In genomic region chr6:41563104-41563951, GRCm38 (mm10) we compare ENCODE assay signal across 10 mouse cellular contexts. TPM values are rescaled to one million over a fixed set of nuclear protein-coding genes. Genes with fewer than 3 reads are reported as not detected.
DNase-seq lines count a peak whose midpoint lies in the region; ATAC-seq and TF ChIP-seq lines count a peak whose summit lies in the region.
"Not testable (repeated sequence)": the region's sequence is repeated elsewhere in the genome, so short reads cannot be mapped to it uniquely, and the experiment has no call there.
"Had no signal": no experiment of that assay in that cellular context is flagged by ENCODE, and none has a peak within 500 bp of the region (broad histone marks: within the 10 kb centered on the region; RNA-seq: fewer than 3 reads in every experiment).

No protein-coding gene starts in this region.

- not testable (repeated sequence) for H3K4me1 ChIP-seq in embryonic facial prominence, embryonic 13.5 days; forebrain, embryonic 16.5 days (replicated peaks; ENCODE audit: control insufficient read depth, insufficient read depth, low read length); hindbrain, embryonic 11.5 days (replicated peaks; ENCODE audit: control insufficient read depth, insufficient read depth, low read length); kidney, embryonic 14.5 days (ENCODE audit: control insufficient read depth, insufficient read depth, low read length); liver, postnatal 0 days (ENCODE audit: insufficient read depth); midbrain, embryonic 16.5 days (ENCODE audit: control insufficient read depth, insufficient read depth, low read length); stomach, embryonic 16.5 days (ENCODE audit: control insufficient read depth, insufficient read depth, low read length)

- not testable (repeated sequence) for H3K9ac ChIP-seq in embryonic facial prominence, embryonic 13.5 days; forebrain, embryonic 16.5 days (replicated peaks; ENCODE audit: low read depth, low read length); hindbrain, embryonic 11.5 days (ENCODE audit: low read depth, low read length); kidney, embryonic 14.5 days (ENCODE audit: low read depth, low read length); liver, postnatal 0 days (replicated peaks); midbrain, embryonic 16.5 days (ENCODE audit: low read depth, low read length); stomach, embryonic 16.5 days (ENCODE audit: low read length)

- peak; percentile 65 for DNase-seq in Muller cell, postnatal 12 days (ENCODE audit: inconsistent ontology term)
- peak; percentile 33 for DNase-seq in hindbrain, embryonic 11.5 days (ENCODE audit: low spot score)
- DNase-seq in liver, postnatal 0 days = not testable (repeated sequence)

- H3K27me3 ChIP-seq in embryonic facial prominence, embryonic 13.5 days; forebrain, embryonic 16.5 days (replicated peaks; ENCODE audit: control insufficient read depth, insufficient read depth, low read length); hindbrain, embryonic 11.5 days (ENCODE audit: control insufficient read depth, insufficient read depth, low read length); kidney, embryonic 14.5 days (ENCODE audit: control insufficient read depth, insufficient read depth, low read length); liver, postnatal 0 days (ENCODE audit: insufficient read depth, low read length); midbrain, embryonic 16.5 days (ENCODE audit: control insufficient read depth, insufficient read depth, low read depth, low read length); stomach, embryonic 16.5 days (ENCODE audit: control insufficient read depth, insufficient read depth, low read length): not testable (repeated sequence)

- not testable (repeated sequence) for TF ChIP-seq EP300 in liver, postnatal 0 days (IDR thresholded peaks at IDR 0.05; ENCODE audit: low read depth)

- not testable (repeated sequence) for H3K36me3 ChIP-seq in embryonic facial prominence, embryonic 13.5 days; forebrain, embryonic 16.5 days (ENCODE audit: control insufficient read depth, insufficient read depth); hindbrain, embryonic 11.5 days (ENCODE audit: control insufficient read depth, insufficient read depth, low read length); kidney, embryonic 14.5 days (ENCODE audit: control insufficient read depth, insufficient read depth, low read length); liver, postnatal 0 days (replicated peaks; ENCODE audit: insufficient read depth, low read length); midbrain, embryonic 16.5 days (ENCODE audit: control insufficient read depth, insufficient read depth, low read length); stomach, embryonic 16.5 days (ENCODE audit: control insufficient read depth, insufficient read depth, low read length)

- peak overlapping the region; percentile 23; the same call in 1 of the 2 replicates for H3K4me3 ChIP-seq in embryonic facial prominence, embryonic 13.5 days
- H3K4me3 ChIP-seq in forebrain, embryonic 16.5 days (replicated peaks; ENCODE audit: low read length) = peak overlapping the region; percentile 36
- H3K4me3 ChIP-seq in hindbrain, embryonic 11.5 days (ENCODE audit: low read depth, low read length) = peak overlapping the region; percentile 16; the same call in 1 of the 2 replicates
- H3K4me3 ChIP-seq in kidney, embryonic 14.5 days (ENCODE audit: low read length) = peak overlapping the region; percentile 18; the same call in 1 of the 2 replicates
- H3K4me3 ChIP-seq in liver, postnatal 0 days (ENCODE audit: low read depth, low read length) = peak overlapping the region; percentile 17; the same call in 1 of the 2 replicates
- H3K4me3 ChIP-seq in midbrain, embryonic 16.5 days (ENCODE audit: low read depth, low read length) = peak overlapping the region; percentile 28
- H3K4me3 ChIP-seq in stomach, embryonic 16.5 days (replicated peaks; ENCODE audit: low read length) = peak overlapping the region; percentile 17; the same call in 1 of the 2 replicates

- not testable (repeated sequence) for H3K27ac ChIP-seq in embryonic facial prominence, embryonic 13.5 days; forebrain, embryonic 16.5 days (ENCODE audit: low read length); hindbrain, embryonic 11.5 days (ENCODE audit: low read depth, low read length); kidney, embryonic 14.5 days (ENCODE audit: low read depth, low read length); liver, postnatal 0 days (ENCODE audit: low read depth); midbrain, embryonic 16.5 days (ENCODE audit: low read length); stomach, embryonic 16.5 days (ENCODE audit: low read length)

- not testable (repeated sequence) for ATAC-seq in embryonic facial prominence, embryonic 13.5 days (ENCODE audit: insufficient number of reproducible peaks, insufficient read depth, low FRiP score, low TSS enrichment, low read depth); stomach, embryonic 16.5 days (ENCODE audit: insufficient read depth, low FRiP score)
- ATAC-seq in forebrain, embryonic 16.5 days = peak; percentile 70
- peak; percentile 76 for ATAC-seq in hindbrain, embryonic 11.5 days (ENCODE audit: low FRiP score)
- 0 out of 2 replicates have a peak, but pooled peaks have one; percentile 35 for ATAC-seq in kidney, embryonic 14.5 days (ENCODE audit: low FRiP score, low TSS enrichment)
- peak; percentile 56 for ATAC-seq in liver, postnatal 0 days
- ATAC-seq in midbrain, embryonic 16.5 days = peak; percentile 81

- peak overlapping the region; percentile 30 for H3K4me2 ChIP-seq in embryonic facial prominence, embryonic 13.5 days
- not testable (repeated sequence) for H3K4me2 ChIP-seq in forebrain, embryonic 16.5 days (ENCODE audit: low read length); hindbrain, embryonic 11.5 days (replicated peaks; ENCODE audit: low read depth, low read length); kidney, embryonic 14.5 days (replicated peaks; ENCODE audit: low read depth, low read length); liver, postnatal 0 days (ENCODE audit: low read depth, low read length)
- H3K4me2 ChIP-seq in midbrain, embryonic 16.5 days (ENCODE audit: low read length) = peak overlapping the region; percentile 41
- peak overlapping the region; percentile 7 for H3K4me2 ChIP-seq in stomach, embryonic 16.5 days (ENCODE audit: low read depth, low read length)

- not testable (repeated sequence) for H3K9me3 ChIP-seq in embryonic facial prominence, embryonic 13.5 days; forebrain, embryonic 16.5 days (ENCODE audit: control insufficient read depth, low read length); hindbrain, embryonic 11.5 days (ENCODE audit: control insufficient read depth, low read length); kidney, embryonic 14.5 days (ENCODE audit: control insufficient read depth, low read length); liver, postnatal 0 days (ENCODE audit: low read length); midbrain, embryonic 16.5 days (replicated peaks; ENCODE audit: control insufficient read depth, low read length, poor library complexity, severe bottlenecking); stomach, embryonic 16.5 days (replicated peaks; ENCODE audit: control insufficient read depth, low read length)

- 60% methylated on average over 5 of the region's 23 CpGs for WGBS in embryonic facial prominence, embryonic 13.5 days
- WGBS in forebrain, embryonic 16.5 days = 36% methylated on average over 4 of the region's 23 CpGs
- 46% methylated on average over 4 of the region's 23 CpGs for WGBS in hindbrain, embryonic 11.5 days
- WGBS in kidney, embryonic 14.5 days = 69% methylated on average over 4 of the region's 23 CpGs
- 29% methylated on average over 4 of the region's 23 CpGs for WGBS in liver, postnatal 0 days (ENCODE audit: insufficient replicate concordance)
- 38% methylated on average over 4 of the region's 23 CpGs for WGBS in midbrain, embryonic 16.5 days
- 42% methylated on average over 4 of the region's 23 CpGs for WGBS in stomach, embryonic 16.5 days

- TF ChIP-seq CTCF in liver, postnatal 0 days (IDR thresholded peaks at IDR 0.05; ENCODE audit: low read depth) = not testable (repeated sequence)

RNA-seq across cellular contexts. Expression of gene Prss2, which starts 41.7 kb away (rescaled TPM):
- polyA plus RNA-seq in embryonic facial prominence, embryonic 13.5 days (2015; fragmentation: Nextera tagmentation; extraction: Ambion mirVana) = not detected in 2 replicates
- polyA plus RNA-seq in forebrain, embryonic 16.5 days (2015; fragmentation: Nextera tagmentation; extraction: Ambion mirVana) = not detected in 2 replicates
- polyA plus RNA-seq in hindbrain, embryonic 11.5 days (2014; fragmentation: Nextera tagmentation; extraction: Ambion mirVana) = not detected in 2 replicates
- polyA plus RNA-seq in kidney, embryonic 14.5 days (2014; fragmentation: Nextera tagmentation; extraction: Ambion mirVana) = not detected in 2 replicates
- 0.18 and 10.5 TPM in 2 replicates for polyA plus RNA-seq in liver, postnatal 0 days (2015; fragmentation: Nextera tagmentation; extraction: Ambion mirVana)
- not detected in 2 replicates for polyA plus RNA-seq in midbrain, embryonic 16.5 days (2015; fragmentation: Nextera tagmentation; extraction: Ambion mirVana)
- 197 and 293 TPM in 2 replicates for polyA plus RNA-seq in stomach, embryonic 16.5 days (2015; fragmentation: Nextera tagmentation; extraction: Ambion mirVana)
- polyA plus RNA-seq: kidney, embryonic 16.5 days; limb, embryonic 15.5 days had no signal

RNA-seq across cellular contexts. Expression of gene Ephb6, which starts 42.0 kb away (rescaled TPM):
- 23.8 and 27.1 TPM in 2 replicates for polyA plus RNA-seq in embryonic facial prominence, embryonic 13.5 days (2015; fragmentation: Nextera tagmentation; extraction: Ambion mirVana)
- 37.7 and 39.4 TPM in 2 replicates for polyA plus RNA-seq in forebrain, embryonic 16.5 days (2015; fragmentation: Nextera tagmentation; extraction: Ambion mirVana)
- 8.8 and 8.9 TPM in 2 replicates for polyA plus RNA-seq in hindbrain, embryonic 11.5 days (2014; fragmentation: Nextera tagmentation; extraction: Ambion mirVana)
- polyA plus RNA-seq in kidney, embryonic 14.5 days (2014; fragmentation: Nextera tagmentation; extraction: Ambion mirVana) = 9.2 and 11.8 TPM in 2 replicates
- 0.25 and 0.28 TPM in 2 replicates for polyA plus RNA-seq in liver, postnatal 0 days (2015; fragmentation: Nextera tagmentation; extraction: Ambion mirVana)
- polyA plus RNA-seq in midbrain, embryonic 16.5 days (2015; fragmentation: Nextera tagmentation; extraction: Ambion mirVana) = 43.7 and 46.4 TPM in 2 replicates
- polyA plus RNA-seq in stomach, embryonic 16.5 days (2015; fragmentation: Nextera tagmentation; extraction: Ambion mirVana) = 11.0 and 11.7 TPM in 2 replicates

Comparison
In these comparisons a context has a peak if more than half of its experiments do, and no peak if none do; other contexts are left out.
1. RNA of gene Prss2, which starts 41.7 kb away (polyA plus RNA-seq): 197 to 293 TPM in stomach, embryonic 16.5 days; 0.18 to 10.5 TPM in liver, postnatal 0 days, not detected in embryonic facial prominence, embryonic 13.5 days, not detected in forebrain, embryonic 16.5 days, not detected in hindbrain, embryonic 11.5 days, not detected in kidney, embryonic 14.5 days and not detected in midbrain, embryonic 16.5 days; every median in the first group is over 10 times any median in the second.
2. Peak in every context shown above with its lines, with median percentiles within 50 percentile points of each other: H3K4me3 ChIP-seq.